Mouse (Mus musculus) G1E-ER4 (cell line): ENCODE measurements around the gene Cep70. TPM values are rescaled to one million over a fixed set of nuclear protein-coding genes. Genes with fewer than 3 reads are reported as not detected.

Experiments
- GATA1 ChIP-seq: IDR thresholded peaks from one replicate; pipeline ENCODE4 v1.8.0; 2012; ENCODE audit warnings: low read length, inconsistent platforms
- polyA plus RNA-seq: library from polyadenylated mRNA; stranded (reverse); fragments of >175 nt; gene quantifications from 2 replicates; pipeline ENCODE4 v1.2.3, GENCODE M21; 2012

Gene Cep70
- polyA plus RNA-seq: 1.7 and 3.4 TPM in 2 replicates

GRCm38 (mm10) chr9:99243190-99243894 is at the start of gene Cep70:
Cep70 (plus strand) TSS chr9:99243367.
- no peak for TF ChIP-seq GATA1

- no peak for TF ChIP-seq GATA1
Measured at GRCm38 (mm10) chr9:99212643-99213042, 30.5 kb upstream of the Cep70 start.

DNA sequence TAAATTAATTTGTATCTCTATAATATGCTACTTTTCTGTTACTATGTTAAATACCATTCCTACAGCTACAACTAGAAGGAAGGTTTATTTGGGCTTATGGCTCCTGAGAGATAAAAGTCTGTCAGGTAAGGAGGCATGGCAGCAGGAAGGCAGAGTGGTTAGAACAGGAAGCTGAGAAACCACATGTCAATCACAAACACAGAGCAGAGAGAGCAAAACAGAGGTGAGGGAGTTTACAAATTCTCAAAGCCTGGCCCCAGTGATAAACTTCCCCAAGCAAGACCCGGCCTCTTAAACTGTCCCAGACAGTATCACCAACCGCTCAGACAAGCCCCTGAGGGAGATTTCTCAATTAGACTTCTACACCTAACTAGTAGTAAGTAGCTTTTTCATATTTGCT is 27.0 kb upstream of the Cep70 start:
- no peak for TF ChIP-seq GATA1

DNA sequence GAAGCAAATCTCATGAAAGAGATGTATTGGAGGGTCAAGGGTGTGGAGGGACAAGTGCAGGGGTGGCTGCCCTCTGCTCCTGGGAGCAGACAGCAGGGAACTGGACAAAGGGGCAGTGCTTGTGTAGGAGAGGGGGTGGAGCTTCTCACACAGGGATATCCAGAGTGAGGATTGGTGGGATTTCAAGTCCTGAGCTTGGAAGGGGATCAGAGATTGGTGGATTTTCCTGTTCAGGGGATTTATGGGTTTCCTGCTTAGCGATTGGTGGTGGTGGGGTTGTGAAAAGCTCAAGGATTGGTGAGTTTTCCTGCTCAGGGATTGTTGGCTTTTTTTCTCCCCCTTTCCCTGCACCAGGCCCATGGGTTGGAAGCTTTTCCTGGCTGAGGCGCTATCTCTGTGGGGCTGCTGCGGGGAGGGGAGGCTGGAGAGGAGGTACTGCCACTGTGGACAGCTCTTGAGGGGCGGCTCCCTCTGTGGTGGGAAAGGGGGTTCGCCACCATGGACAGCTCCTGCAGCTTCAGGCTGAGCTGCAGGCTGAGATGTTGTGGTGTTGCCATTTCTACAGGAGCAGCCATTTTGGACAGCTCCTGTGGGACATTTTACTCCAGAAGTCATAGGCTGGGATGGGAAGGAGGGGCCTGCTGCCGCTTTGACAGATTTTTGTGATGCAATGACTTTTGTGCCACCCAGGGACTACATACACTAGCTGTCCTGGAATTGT is 25.0 kb upstream of the Cep70 start:
- no peak for TF ChIP-seq GATA1

- TF ChIP-seq GATA1: peak; percentile 71
Measured at GRCm38 (mm10) chr9:99221636-99222035, 21.5 kb upstream of the Cep70 start.

GRCm38 (mm10) chr9:99224583-99224982 is 18.6 kb upstream of the Cep70 start:
- TF ChIP-seq GATA1: no peak

GRCm38 (mm10) chr9:99229450-99229849 is 13.7 kb upstream of the Cep70 start:
- TF ChIP-seq GATA1: no peak

- TF ChIP-seq GATA1: no peak
Measured at GRCm38 (mm10) chr9:99237139-99237538, 6.0 kb upstream of the Cep70 start, which contains the start of gene Faiml. Faiml (minus strand) TSS chr9:99237239.

GRCm38 (mm10) chr9:99238276-99238675 is 4.9 kb upstream of the Cep70 start:
- no peak for TF ChIP-seq GATA1

GRCm38 (mm10) chr9:99239256-99239655 is 3.9 kb upstream of the Cep70 start:
- no peak for TF ChIP-seq GATA1

- TF ChIP-seq GATA1: no peak
Measured at GRCm38 (mm10) chr9:99240571-99240970, 2.6 kb upstream of the Cep70 start.

DNA sequence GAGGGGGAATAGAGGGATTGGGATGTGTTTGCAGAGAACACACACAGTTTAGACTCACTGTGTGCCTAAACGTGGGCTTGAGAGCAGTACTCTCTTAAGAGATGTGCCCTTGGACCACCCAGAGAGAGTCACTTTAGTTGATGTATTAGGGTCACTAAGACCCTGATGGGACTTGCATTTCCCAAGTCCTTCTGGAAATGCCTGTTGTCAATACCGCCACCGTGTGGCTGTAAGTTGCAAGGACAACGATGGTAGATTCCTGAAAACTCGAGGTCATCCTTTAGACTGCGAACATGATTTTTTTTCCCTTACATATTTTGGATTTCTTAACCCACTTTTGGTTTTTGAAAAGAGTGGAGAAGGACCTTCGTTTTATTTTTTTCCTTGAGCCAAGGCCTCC is 1.1 kb upstream of the Cep70 start:
- TF ChIP-seq GATA1: no peak

GRCm38 (mm10) chr9:99242533-99243189 is 506 bp upstream of the Cep70 start:
- TF ChIP-seq GATA1: peak; percentile 90

GRCm38 (mm10) chr9:99243895-99244293 is 727 bp downstream of the Cep70 start:
- TF ChIP-seq GATA1: no peak

DNA sequence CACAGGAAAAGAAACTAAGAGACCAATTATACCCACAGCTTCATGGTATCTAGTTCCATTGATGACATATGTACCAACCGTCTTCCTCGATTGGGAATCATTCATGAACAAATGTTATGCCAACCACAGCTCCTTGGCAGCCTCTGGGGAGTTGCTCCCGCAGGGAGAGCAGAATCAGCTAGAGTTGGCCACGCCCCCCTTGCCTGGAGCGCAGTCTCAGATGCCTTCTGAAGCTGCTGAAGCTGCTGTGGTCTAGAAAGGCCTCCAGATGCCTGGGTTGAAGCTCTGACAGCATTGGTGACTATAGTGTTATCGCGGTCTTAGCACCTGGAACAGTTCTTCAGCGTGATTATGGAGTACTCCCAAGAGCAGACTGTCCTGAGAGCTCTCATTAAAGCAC is 5.1 kb downstream of the Cep70 start:
- no peak for TF ChIP-seq GATA1

- no peak for TF ChIP-seq GATA1
Measured at GRCm38 (mm10) chr9:99248906-99249305, 5.7 kb downstream of the Cep70 start.
